8 mouse cellular contexts compared by ENCODE assay signal in the genomic region with DNA sequence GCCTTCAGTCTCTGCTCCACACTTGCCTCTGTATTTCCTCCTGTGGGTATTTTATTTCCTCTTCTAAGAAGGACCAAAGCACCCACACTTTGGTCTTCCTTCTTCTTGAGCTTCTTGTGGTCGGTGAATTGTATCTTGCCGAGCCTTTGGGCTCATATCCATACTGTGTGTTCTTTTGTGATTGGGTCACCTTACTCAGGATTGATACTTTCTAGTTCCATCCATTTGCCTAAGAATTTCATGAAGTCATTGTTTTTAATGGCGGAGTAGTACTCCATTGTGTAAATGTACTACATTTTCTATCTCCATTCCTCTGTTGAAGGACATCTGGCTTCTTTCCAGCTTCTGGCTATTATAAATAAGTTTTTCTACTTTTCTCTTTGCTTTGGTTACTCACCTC. TPM values are rescaled to one million over a fixed set of nuclear protein-coding genes. Genes with fewer than 3 reads are reported as not detected.
A peak's percentile ranks its signal among the peaks of the same experiment; 100 is the strongest.
DNase-seq lines count a peak whose midpoint lies in the region; ATAC-seq lines count a peak whose summit lies in the region.

No protein-coding gene starts in this region.

- peaks cover 34% of the 10 kb centered on the region for H3K4me1 ChIP-seq in erythroblast, embryonic 14.5 days (ENCODE audit: control insufficient read depth)
- peaks cover 19% of the 10 kb centered on the region for H3K4me1 ChIP-seq in heart, embryonic 13.5 days
- H3K4me1 ChIP-seq in liver, embryonic 13.5 days (replicated peaks), result peaks cover 40% of the 10 kb centered on the region

- peak overlapping the region; percentile 75 for H3K27ac ChIP-seq in heart, embryonic 13.5 days (replicated peaks)
- H3K27ac ChIP-seq in liver, embryonic 13.5 days, result no peak overlapping the region

- no peaks in the 10 kb centered on the region for H3K36me3 ChIP-seq in erythroblast, embryonic 14.5 days (ENCODE audit: control insufficient read depth)
- no peaks in the 10 kb centered on the region for H3K36me3 ChIP-seq in heart, embryonic 13.5 days
- H3K36me3 ChIP-seq in liver, embryonic 13.5 days, result no peaks in the 10 kb centered on the region

- WGBS in heart, embryonic 13.5 days, result 12% methylated on average over 3 of the region's 3 CpGs
- 9% methylated on average over 3 of the region's 3 CpGs for WGBS in liver, embryonic 13.5 days (ENCODE audit: insufficient replicate concordance)

- H3K4me3 ChIP-seq in erythroblast, embryonic 14.5 days (replicated peaks), result peak overlapping the region; percentile 84
- H3K4me3 ChIP-seq in heart, embryonic 13.5 days, result peak overlapping the region; percentile 75
- peak overlapping the region; percentile 72 for H3K4me3 ChIP-seq in liver, embryonic 13.5 days (replicated peaks)

- no peaks in the 10 kb centered on the region for H3K27me3 ChIP-seq in erythroblast, embryonic 14.5 days (ENCODE audit: control insufficient read depth)
- H3K27me3 ChIP-seq in heart, embryonic 13.5 days (replicated peaks), result no peaks in the 10 kb centered on the region
- H3K27me3 ChIP-seq in liver, embryonic 13.5 days, result no peaks in the 10 kb centered on the region

- H3K9me3 ChIP-seq in erythroblast, embryonic 14.5 days (ENCODE audit: control insufficient read depth, low read length), result no peaks in the 10 kb centered on the region
- H3K9me3 ChIP-seq in heart, embryonic 13.5 days, result no peaks in the 10 kb centered on the region
- H3K9me3 ChIP-seq in liver, embryonic 13.5 days (replicated peaks), result no peaks in the 10 kb centered on the region

- H3K4me2 ChIP-seq in heart, embryonic 13.5 days, result peak overlapping the region; percentile 88
- H3K4me2 ChIP-seq in liver, embryonic 13.5 days, result peak overlapping the region; percentile 78

- DNase-seq in liver, embryonic 13.5 days, result no peak
- DNase-seq in frontal cortex, postnatal 14 days (ENCODE audit: low spot score in 2 of 2), result no peak
- no peak for DNase-seq in left cerebral cortex, adult 18-20 months (ENCODE audit: low spot score in 2 of 2)
- no peak for DNase-seq in right cerebral cortex, postnatal 14 days

- no peak overlapping the region for H3K9ac ChIP-seq in heart, embryonic 13.5 days
- H3K9ac ChIP-seq in liver, embryonic 13.5 days, result 0 out of 2 replicates have a peak overlapping the region, but pooled peaks have one; percentile 4

- ATAC-seq in erythroblast, adult 5-6 weeks (replicated peaks; ENCODE audit: low FRiP score, poor library complexity, severe bottlenecking), result no peak
- peak; percentile 1 for ATAC-seq in CD4-positive, CD25-positive, alpha-beta regulatory T cell, adult 4 months
- no peak for ATAC-seq in heart, embryonic 13.5 days (ENCODE audit: extremely low read depth, insufficient number of reproducible peaks, low FRiP score, low TSS enrichment)
- no peak for ATAC-seq in liver, embryonic 13.5 days (ENCODE audit: low read depth)

RNA-seq across cellular contexts. Expression of gene Hibch, which starts 0.4 kb away (rescaled TPM):
- 0.10 TPM in 1 of 2 replicates, not detected in the other for polyA plus RNA-seq in erythroblast, embryonic 14.5 days (2012)
- 14.2 and 15.5 TPM in 2 replicates for total RNA-seq in erythroblast, adult 5-6 weeks (2015; ENCODE audit: low replicate concordance)
- 16.9 and 20.4 TPM in 2 replicates for total RNA-seq in erythroblast, adult 5-6 weeks (2017; ENCODE audit: low replicate concordance)
- 10 to 100 TPM; 26.4 to 27.5 TPM for polyA plus RNA-seq in CD4-positive, CD25-positive, alpha-beta regulatory T cell, adult 4 months (2017; shearing (Covaris generic))
- 30.0 and 30.9 TPM in 2 replicates for polyA plus RNA-seq in heart, embryonic 13.5 days (2015; fragmentation: Nextera tagmentation; extraction: Ambion mirVana)
- polyA plus RNA-seq in liver, embryonic 13.5 days (2015; fragmentation: Nextera tagmentation; extraction: Ambion mirVana), result 18.6 and 21.9 TPM in 2 replicates
- total RNA-seq in left cerebral cortex, adult 18-20 months (2021), result 10 to 100 TPM; 12.3 to 15.3 TPM

RNA-seq across cellular contexts. Expression of gene Inpp1, which starts 26.9 kb away (rescaled TPM):
- 0.01 TPM in 2 replicates for polyA plus RNA-seq in erythroblast, embryonic 14.5 days (2012)
- total RNA-seq in erythroblast, adult 5-6 weeks (2015; ENCODE audit: low replicate concordance), result 2.7 and 4.6 TPM in 2 replicates
- 5.2 and 6.5 TPM in 2 replicates for total RNA-seq in erythroblast, adult 5-6 weeks (2017; ENCODE audit: low replicate concordance)
- polyA plus RNA-seq in CD4-positive, CD25-positive, alpha-beta regulatory T cell, adult 4 months (2017; shearing (Covaris generic)), result 100 to 1,000 TPM in 1 of 2 experiments, 10 to 100 TPM in 1; 94.9 to 141 TPM
- polyA plus RNA-seq in heart, embryonic 13.5 days (2015; fragmentation: Nextera tagmentation; extraction: Ambion mirVana), result 18.4 and 18.6 TPM in 2 replicates
- polyA plus RNA-seq in liver, embryonic 13.5 days (2015; fragmentation: Nextera tagmentation; extraction: Ambion mirVana), result 3.3 and 3.7 TPM in 2 replicates
- total RNA-seq in left cerebral cortex, adult 18-20 months (2021), result 10 to 100 TPM; 38.1 to 43.3 TPM

Comparison
In these comparisons a context has a peak if more than half of its experiments do, and no peak if none do; other contexts are left out.
1. RNA of gene Hibch, which starts 0.4 kb away (polyA plus RNA-seq): 30.0 to 30.9 TPM in heart, embryonic 13.5 days, 26.4 to 27.5 TPM in CD4-positive, CD25-positive, alpha-beta regulatory T cell, adult 4 months and 18.6 to 21.9 TPM in liver, embryonic 13.5 days; 0.10 TPM in erythroblast, embryonic 14.5 days; every median in the first group is over 10 times any median in the second.
2. Peak in every context shown above with its lines, with median percentiles within 50 percentile points of each other: H3K4me3 ChIP-seq.